Mouse (Mus musculus): ENCODE measurements around the gene Ank. TPM values are rescaled to one million over a fixed set of nuclear protein-coding genes. Genes with fewer than 3 reads are reported as not detected.

The Ank gene
- polyA plus RNA-seq, 1 experiment: 231 TPM

GRCm38 (mm10) chr15:27492734-27493133 lies 26.3 kb downstream of the Ank start:
- no peak overlapping the region for H3K27ac ChIP-seq (ENCODE audit: insufficient read depth, low read length)
- H3K4me3 ChIP-seq (ENCODE audit: insufficient read depth, low read length): no peak overlapping the region
- peaks cover 36% of the 10 kb centered on the region for H3K4me1 ChIP-seq (ENCODE audit: control insufficient read depth, insufficient read depth, low read length)
- no peak for TF ChIP-seq POLR2A (IDR thresholded peaks at IDR 0.05; ENCODE audit: extremely low read depth, insufficient read depth, low read length)
- TF ChIP-seq CTCF (IDR thresholded peaks at IDR 0.05; ENCODE audit: extremely low read depth, insufficient read depth, low read length): no peak

- peaks cover 33% of the 10 kb centered on the region for H3K4me1 ChIP-seq (ENCODE audit: control insufficient read depth, insufficient read depth, low read length)
- H3K4me3 ChIP-seq (ENCODE audit: insufficient read depth, low read length): no peak overlapping the region
- H3K27ac ChIP-seq (ENCODE audit: insufficient read depth, low read length): no peak overlapping the region
- TF ChIP-seq POLR2A (IDR thresholded peaks at IDR 0.05; ENCODE audit: extremely low read depth, insufficient read depth, low read length) (no peak), CTCF (IDR thresholded peaks at IDR 0.05; ENCODE audit: extremely low read depth, insufficient read depth, low read length) (no peak)
These were observed 27.0 kb downstream of the Ank start for GRCm38 (mm10) chr15:27493516-27493915.

DNA sequence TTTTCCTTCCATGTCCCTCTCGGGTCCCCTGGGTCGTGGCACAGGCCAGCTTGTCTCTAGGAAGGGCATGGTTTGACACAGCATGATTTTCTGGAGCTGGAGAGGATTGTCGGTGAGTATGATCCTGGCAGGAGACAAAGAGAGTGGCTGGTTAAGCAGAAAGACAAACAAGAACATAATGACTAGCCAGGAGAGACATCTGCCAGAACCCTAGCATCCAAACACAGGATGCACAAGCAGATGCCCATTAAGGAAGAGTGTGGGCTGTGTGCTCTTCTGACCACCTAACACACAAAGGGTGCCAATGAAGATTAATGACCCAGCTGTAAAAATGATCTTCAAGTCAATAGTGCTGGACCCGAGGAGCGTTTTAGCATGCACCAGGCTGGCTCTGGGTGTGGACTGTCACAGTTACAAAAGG lies 29.5 kb downstream of the Ank start:
- no peak overlapping the region for H3K27ac ChIP-seq (ENCODE audit: insufficient read depth, low read length)
- peaks cover 23% of the 10 kb centered on the region for H3K4me1 ChIP-seq (ENCODE audit: control insufficient read depth, insufficient read depth, low read length)
- no peak for TF ChIP-seq CTCF (IDR thresholded peaks at IDR 0.05; ENCODE audit: extremely low read depth, insufficient read depth, low read length)
- TF ChIP-seq POLR2A (IDR thresholded peaks at IDR 0.05; ENCODE audit: extremely low read depth, insufficient read depth, low read length): no peak
- no peak overlapping the region for H3K4me3 ChIP-seq (ENCODE audit: insufficient read depth, low read length)

DNA sequence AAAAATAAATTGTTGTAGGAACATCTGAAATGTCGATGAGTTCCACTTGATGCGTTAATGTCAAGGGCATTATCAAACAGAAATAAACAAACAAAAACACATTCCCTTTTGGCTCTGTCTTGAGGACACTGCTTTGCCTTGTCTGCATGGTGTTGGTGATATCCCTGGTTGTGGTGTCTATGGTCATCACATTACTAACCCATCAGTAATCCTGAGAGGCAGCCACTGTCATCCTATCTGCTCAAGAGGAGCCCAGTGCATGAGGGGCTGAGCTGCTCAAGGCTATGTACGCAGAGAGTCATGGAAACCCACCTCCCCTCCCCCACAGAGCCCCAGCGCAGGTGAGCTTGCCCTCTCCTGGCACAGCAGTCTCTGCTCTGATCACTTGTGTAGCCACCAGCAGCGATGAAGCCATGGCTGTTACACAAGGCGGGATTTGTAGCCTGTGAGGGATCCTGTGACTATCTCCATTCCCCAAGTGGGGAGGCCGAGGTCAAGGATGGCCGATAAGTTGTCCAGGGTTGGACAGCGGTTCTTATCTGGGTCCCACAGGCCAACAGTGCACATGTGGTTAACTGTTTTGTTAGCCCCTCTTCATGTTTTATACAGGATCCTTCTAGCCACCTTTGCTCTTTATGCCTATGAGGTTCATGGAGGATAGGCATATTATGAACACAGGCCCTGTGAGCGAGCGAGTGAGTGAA lies 30.3 kb downstream of the Ank start:
- Histone ChIP-seq H3K4me3 (ENCODE audit: insufficient read depth, low read length) (no peak overlapping the region), H3K4me1 (ENCODE audit: control insufficient read depth, insufficient read depth, low read length) (peaks cover 26% of the 10 kb centered on the region), H3K27ac (ENCODE audit: insufficient read depth, low read length) (no peak overlapping the region)
- TF ChIP-seq CTCF (IDR thresholded peaks at IDR 0.05; ENCODE audit: extremely low read depth, insufficient read depth, low read length): no peak
- no peak for TF ChIP-seq POLR2A (IDR thresholded peaks at IDR 0.05; ENCODE audit: extremely low read depth, insufficient read depth, low read length)

DNA sequence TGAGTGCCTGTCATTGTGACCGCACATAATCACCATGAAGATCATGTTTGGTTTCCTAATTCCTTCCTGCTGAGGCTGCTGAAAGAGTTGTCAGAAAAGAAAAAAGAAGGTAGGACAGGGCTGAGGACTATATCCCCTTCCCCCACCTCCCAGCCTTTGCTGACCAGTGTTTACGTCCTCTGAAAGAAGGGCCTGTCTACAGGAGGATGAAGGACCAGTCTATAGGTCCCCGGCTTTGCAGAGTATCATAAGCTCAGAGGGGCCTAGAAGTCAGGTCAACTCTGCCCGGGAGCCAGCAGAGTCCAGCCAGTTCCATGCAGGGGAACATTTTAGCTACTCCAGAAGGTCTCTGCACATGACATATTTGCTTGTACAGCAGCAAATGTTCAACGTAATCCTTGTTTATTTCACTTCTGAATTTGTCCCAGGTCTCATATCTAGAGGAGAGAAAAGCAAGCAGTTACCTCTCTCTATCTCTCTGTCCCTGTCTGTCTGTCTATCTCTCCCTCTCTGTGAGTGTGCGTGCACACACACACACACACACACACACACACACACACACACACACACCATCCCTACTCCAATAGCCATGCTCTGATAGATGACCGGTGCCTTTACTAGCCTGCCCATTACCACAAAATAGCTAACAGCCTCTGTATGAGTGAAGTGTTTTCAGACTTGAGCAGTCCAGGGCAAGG lies 31.0 kb downstream of the Ank start:
- Histone ChIP-seq H3K4me3 (ENCODE audit: insufficient read depth, low read length) (no peak overlapping the region), H3K4me1 (ENCODE audit: control insufficient read depth, insufficient read depth, low read length) (peaks cover 31% of the 10 kb centered on the region), H3K27ac (ENCODE audit: insufficient read depth, low read length) (no peak overlapping the region)
- TF ChIP-seq POLR2A (IDR thresholded peaks at IDR 0.05; ENCODE audit: extremely low read depth, insufficient read depth, low read length) (no peak), CTCF (IDR thresholded peaks at IDR 0.05; ENCODE audit: extremely low read depth, insufficient read depth, low read length) (no peak)

GRCm38 (mm10) chr15:27498078-27498477 lies 31.6 kb downstream of the Ank start:
- Histone ChIP-seq H3K27ac (ENCODE audit: insufficient read depth, low read length) (no peak overlapping the region), H3K4me1 (ENCODE audit: control insufficient read depth, insufficient read depth, low read length) (peaks cover 32% of the 10 kb centered on the region), H3K4me3 (ENCODE audit: insufficient read depth, low read length) (no peak overlapping the region)
- no peak for TF ChIP-seq POLR2A (IDR thresholded peaks at IDR 0.05; ENCODE audit: extremely low read depth, insufficient read depth, low read length)
- no peak for TF ChIP-seq CTCF (IDR thresholded peaks at IDR 0.05; ENCODE audit: extremely low read depth, insufficient read depth, low read length)

GRCm38 (mm10) chr15:27500390-27500789 lies 33.9 kb downstream of the Ank start:
- TF ChIP-seq POLR2A (IDR thresholded peaks at IDR 0.05; ENCODE audit: extremely low read depth, insufficient read depth, low read length): no peak
- no peak for TF ChIP-seq CTCF (IDR thresholded peaks at IDR 0.05; ENCODE audit: extremely low read depth, insufficient read depth, low read length)
- H3K27ac ChIP-seq (ENCODE audit: insufficient read depth, low read length): no peak overlapping the region
- peaks cover 23% of the 10 kb centered on the region for H3K4me1 ChIP-seq (ENCODE audit: control insufficient read depth, insufficient read depth, low read length)
- no peak overlapping the region for H3K4me3 ChIP-seq (ENCODE audit: insufficient read depth, low read length)

DNA sequence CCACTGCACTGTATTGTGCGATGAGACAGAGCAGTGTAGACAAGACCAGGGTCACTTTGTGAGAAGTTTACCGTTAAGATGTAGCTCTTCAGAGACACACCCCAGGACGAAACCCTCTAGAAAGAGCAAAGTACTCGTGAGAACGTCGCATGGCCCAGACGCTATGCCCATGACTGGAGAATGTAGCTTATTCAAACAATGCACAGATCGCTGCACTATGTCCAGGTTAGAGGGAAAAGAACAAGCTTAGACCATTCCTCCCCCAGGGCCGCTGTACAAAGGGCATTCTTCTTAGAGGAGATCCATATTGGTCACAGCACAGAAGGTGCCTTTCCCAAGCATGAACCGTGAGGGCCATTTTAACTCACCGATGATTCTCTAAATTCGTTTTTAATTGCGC lies 35.9 kb downstream of the Ank start:
- H3K4me3 ChIP-seq (ENCODE audit: insufficient read depth, low read length): no peak overlapping the region
- H3K27ac ChIP-seq (ENCODE audit: insufficient read depth, low read length): no peak overlapping the region; the same call in 1 of the 2 replicates
- TF ChIP-seq POLR2A (IDR thresholded peaks at IDR 0.05; ENCODE audit: extremely low read depth, insufficient read depth, low read length) (no peak), CTCF (IDR thresholded peaks at IDR 0.05; ENCODE audit: extremely low read depth, insufficient read depth, low read length) (no peak)
- peaks cover 20% of the 10 kb centered on the region for H3K4me1 ChIP-seq (ENCODE audit: control insufficient read depth, insufficient read depth, low read length)

- H3K27ac ChIP-seq (ENCODE audit: insufficient read depth, low read length): no peak overlapping the region
- peaks cover 24% of the 10 kb centered on the region for H3K4me1 ChIP-seq (ENCODE audit: control insufficient read depth, insufficient read depth, low read length)
- H3K4me3 ChIP-seq (ENCODE audit: insufficient read depth, low read length): no peak overlapping the region
- TF ChIP-seq POLR2A (IDR thresholded peaks at IDR 0.05; ENCODE audit: extremely low read depth, insufficient read depth, low read length): no peak
- no peak for TF ChIP-seq CTCF (IDR thresholded peaks at IDR 0.05; ENCODE audit: extremely low read depth, insufficient read depth, low read length)
These were observed 36.7 kb downstream of the Ank start for GRCm38 (mm10) chr15:27503221-27503620.

Measured in cortical plate, adult 2 months (tissue).